Mouse (Mus musculus) B cell, adult 2 months (primary cell): ENCODE results near the gene Clec16a.
A peak's percentile ranks its signal among the peaks of the same experiment; 100 is the strongest.

ENCODE experiments used
- DNase-seq, 2 experiments: peaks; one replicate each; pipeline ENCODE4 v3.0.0; 2022

Clec16a gene

GRCm38 (mm10) chr16:10536323-10536722 lies 8.8 kb upstream of the Clec16a start:
- peak; percentile 43 to 46 for DNase-seq

DNA sequence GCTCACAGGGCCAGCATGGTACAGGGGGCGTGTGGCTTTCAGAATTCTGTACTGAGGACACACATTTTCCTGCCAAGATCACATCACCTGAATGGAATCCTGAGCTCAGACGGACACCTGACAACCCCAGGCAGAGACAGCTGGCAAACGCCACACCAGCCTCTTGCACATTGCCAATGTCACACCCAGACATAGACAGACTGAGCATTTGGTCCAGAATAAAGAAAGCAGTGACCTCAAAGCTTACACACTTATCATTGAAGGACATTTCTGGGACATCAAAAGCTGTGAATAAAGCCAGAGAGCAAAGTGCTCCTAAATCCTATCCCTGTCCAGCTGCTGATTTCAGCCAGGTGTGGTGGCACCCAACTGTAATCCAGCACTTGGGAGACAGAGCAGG lies 8.2 kb upstream of the Clec16a start:
- no peak for DNase-seq

- DNase-seq: no peak
Observed at GRCm38 (mm10) chr16:10540763-10541597, 4.2 kb upstream of the Clec16a start.

GRCm38 (mm10) chr16:10541598-10541930 lies 3.6 kb upstream of the Clec16a start:
- DNase-seq: no peak

DNA sequence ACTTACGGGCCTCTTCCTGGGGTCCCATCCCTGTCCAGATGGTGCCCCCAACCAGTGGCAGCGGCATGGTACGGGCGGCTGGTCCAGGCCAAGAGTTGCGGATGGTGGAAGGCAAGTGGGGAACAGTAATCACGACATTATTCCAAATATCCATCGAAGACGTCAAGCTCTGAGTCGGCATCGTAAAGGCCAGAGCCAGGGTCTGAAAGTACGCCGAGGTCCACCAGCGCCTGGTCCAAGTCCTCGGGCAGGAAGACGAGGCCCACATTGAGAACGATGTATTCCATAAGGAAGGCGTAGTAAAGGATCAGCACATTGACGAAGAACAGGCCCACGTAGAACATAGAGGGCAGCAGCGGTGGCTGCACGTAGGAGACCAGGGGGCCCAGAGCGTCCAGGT lies 2.9 kb upstream of the Clec16a start:
- DNase-seq: peak; percentile 23 to 36

DNA sequence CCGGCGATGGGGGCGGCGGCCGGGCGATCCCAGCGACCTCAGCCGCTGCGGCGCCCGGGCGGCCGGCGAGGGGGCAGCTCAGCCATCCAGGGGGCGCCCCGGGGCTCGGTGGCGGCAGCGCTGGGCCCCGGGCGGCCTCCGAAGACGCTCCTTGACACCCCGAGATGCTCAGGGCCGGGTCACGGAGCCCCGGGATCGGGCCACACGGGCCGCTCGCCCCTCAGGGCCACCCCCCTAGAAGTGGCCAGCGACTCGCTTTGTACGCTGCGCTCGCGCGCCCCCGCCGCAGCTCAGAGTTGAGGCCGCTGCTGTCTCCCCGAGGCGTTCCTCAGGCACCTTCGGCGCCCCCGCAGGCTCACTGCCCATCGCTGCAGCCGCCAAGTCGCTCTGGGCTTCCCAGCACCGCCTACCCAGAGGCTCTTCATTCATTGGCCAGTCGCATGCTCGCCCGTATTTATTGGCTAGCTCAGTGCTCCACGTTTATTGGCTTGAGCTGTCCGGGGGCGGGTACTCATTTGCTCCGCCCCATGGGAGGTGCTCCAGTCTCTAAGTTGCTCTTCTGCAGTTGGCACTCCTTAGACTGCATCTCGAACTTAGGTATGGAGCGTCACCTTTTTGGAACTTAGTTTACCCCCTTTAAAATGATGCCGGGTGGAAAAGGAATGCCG lies 2.3 kb upstream of the Clec16a start, which contains the start of gene Dexi:
TSS of gene Dexi (minus strand) at position 357 of the 668 bp plus-strand sequence.
- DNase-seq: peak; percentile 94 to 96

GRCm38 (mm10) chr16:10546865-10547264 lies 1.7 kb downstream of the Clec16a start:
- DNase-seq: no peak

- DNase-seq: no peak
Observed at GRCm38 (mm10) chr16:10548938-10549337, 3.8 kb downstream of the Clec16a start.

GRCm38 (mm10) chr16:10549600-10549999 lies 4.5 kb downstream of the Clec16a start:
- no peak for DNase-seq

- DNase-seq: no peak
Observed at GRCm38 (mm10) chr16:10551592-10551991, 6.5 kb downstream of the Clec16a start.

DNA sequence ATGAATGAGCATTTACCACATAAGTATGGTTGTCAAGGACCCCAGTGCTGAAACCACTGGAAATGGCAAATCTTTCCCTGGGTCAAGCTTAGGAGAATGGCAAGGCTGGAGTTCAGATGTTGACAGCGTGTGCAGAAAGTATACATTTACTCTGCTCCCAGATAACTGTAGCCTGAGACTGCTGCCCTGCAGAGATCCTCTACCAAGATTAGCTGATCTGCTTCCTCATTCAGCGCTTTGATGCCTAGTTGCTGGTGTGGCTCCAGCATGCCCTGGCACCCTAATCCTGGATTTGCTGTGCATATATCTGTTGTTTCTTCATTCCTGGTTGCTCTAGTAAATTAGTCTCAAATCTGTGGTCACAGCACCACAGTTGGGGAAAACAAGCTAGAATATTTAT lies 8.7 kb downstream of the Clec16a start:
- no peak for DNase-seq

DNA sequence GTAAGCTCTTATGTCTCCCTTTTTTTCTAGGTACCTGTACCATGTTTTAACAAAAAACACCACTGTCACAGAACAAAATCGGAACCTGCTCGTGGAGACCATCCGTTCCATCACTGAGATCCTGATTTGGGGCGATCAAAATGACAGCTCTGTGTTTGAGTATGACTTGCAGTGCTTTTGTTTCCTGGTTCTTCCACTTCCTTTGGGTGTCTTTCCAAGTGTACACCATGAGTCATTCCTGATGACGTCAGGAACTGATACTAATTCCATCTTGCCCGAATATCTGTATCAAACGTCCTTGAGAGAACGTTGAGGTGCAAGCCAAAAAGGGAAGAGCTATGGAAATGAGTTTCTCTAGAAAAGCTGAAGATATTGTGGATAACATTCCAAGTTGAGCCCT lies 14.9 kb downstream of the Clec16a start:
- no peak for DNase-seq

DNA sequence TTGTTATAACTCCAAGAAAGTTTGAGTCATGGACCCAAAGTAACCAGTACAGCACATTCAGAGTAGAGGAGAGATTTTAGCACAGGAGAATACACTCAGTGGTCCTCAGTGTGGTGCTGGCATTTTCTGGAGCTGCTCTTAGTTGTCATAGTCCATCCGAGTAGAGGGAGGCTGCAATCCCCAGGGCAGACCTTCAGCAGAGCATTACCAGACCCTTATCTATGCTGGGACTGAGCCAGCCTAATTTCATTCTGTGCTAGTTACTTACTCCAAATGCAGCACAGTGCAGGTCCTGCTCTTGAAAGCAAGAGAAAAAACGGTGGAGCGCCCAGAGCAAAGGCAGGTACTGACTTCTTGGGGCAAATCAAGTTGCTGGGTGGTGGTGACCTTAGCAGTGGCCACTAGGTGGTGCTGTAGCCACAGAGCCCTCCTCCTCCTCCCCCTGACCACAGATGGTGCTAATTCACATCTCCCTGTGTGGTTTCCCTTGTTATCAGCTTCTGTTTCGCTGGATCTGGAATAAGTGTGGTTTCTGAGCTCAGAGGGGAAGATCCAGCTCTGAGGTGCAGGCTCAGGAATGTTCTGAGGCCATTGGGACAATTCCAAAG lies 20.2 kb downstream of the Clec16a start:
- peak; percentile 77 to 79 for DNase-seq

- no peak for DNase-seq
Observed at GRCm38 (mm10) chr16:10567153-10567552, 22.0 kb downstream of the Clec16a start.

- DNase-seq: no peak
Observed at GRCm38 (mm10) chr16:10569809-10570395, 24.8 kb downstream of the Clec16a start.

- DNase-seq: peak; percentile 55 to 56
Observed at GRCm38 (mm10) chr16:10570708-10571107, 25.6 kb downstream of the Clec16a start.

- peak in 1 of 2 experiments; percentile 8 for DNase-seq
Observed at GRCm38 (mm10) chr16:10571820-10572219, 26.7 kb downstream of the Clec16a start.

DNA sequence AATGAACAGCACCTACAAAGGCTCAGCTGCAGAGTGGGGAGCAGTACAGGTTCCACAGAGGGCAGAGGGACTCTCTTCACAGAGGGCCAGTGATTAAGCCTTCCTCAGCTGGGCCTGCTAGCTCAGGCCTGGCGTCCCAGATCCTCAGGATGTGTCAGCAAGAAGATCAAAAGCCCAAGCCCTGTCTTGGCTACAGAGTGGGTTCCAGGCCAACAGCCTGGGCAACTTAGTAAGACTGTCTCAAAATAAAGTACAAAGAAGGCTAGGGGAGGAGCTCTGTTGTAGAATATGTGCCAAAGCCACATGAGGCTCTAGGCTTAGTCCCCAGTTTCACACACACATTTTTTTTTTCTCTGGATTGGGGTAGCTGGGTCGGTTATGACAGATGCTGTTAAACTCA lies 29.8 kb downstream of the Clec16a start:
- DNase-seq: no peak

DNA sequence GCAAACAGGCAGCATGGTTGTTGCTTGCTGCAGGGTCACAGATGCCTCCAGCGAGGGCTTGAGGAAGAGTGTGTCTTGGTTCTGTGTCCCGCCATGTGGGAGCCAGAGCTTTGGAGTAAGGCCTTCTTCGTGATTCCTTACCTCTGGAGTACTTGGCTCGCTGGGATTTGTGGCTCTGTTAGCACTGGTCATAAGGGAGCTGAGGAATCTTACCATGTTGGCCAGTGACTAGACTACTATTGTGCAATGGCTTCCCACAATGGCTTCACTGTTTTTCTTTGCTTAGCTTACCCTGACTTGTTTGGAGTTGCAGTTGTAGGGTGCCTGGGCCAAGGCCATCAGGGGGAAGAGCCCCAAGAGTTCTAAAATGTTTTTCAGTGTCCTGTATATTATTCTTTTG lies 30.8 kb downstream of the Clec16a start:
- DNase-seq: no peak

- no peak for DNase-seq
Observed at GRCm38 (mm10) chr16:10577548-10577947, 32.4 kb downstream of the Clec16a start.

DNA sequence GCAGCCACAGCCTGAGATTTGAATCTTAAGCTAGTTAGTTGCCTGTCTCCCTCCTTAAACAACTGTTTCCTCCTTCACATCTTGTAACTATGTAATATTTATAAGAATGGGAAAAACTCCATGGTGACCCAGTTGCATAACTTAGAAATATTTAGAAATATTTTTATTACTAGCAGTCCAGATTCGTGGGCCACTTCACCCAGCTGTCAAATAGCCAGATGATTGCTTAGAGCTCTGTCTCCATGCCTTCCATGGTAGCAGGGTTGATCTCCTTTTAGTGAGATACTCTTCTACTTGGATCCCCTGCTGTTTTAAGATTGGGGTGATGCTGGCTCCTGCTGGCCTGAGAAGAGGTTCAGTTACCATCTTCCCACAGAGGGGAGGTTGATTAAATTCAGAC lies 33.2 kb downstream of the Clec16a start:
- no peak for DNase-seq

DNA sequence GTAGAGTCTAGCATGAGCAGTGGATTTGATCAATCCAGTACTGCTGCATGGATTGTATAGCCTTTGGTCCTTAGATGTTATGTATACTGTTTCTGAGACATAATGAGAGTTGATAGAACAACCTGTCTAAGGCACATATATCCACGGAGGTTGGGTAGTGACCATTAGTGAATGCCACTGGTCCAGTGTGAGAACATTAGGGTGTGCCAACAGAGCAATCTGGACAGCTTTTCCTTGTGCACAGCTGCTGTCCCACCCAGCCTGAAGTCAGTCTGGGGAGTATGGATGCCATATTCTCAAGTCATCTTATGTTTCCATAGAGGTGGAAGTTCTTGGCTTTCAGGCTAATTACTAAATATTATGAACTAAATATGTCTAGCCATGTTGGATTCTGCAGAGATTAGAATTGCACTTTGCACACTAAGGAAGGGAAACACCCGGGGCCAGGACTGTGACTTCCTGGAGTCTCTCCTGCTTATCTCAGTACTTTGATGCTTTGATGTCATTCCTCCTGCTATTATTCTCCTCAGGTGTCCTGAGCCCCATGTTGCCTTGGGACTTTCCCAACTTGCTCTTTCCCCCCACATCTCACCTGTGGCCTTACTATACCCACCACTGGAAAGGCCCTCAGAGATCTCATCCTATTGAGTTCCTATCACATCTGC lies 36.2 kb downstream of the Clec16a start:
- DNase-seq: no peak

DNA sequence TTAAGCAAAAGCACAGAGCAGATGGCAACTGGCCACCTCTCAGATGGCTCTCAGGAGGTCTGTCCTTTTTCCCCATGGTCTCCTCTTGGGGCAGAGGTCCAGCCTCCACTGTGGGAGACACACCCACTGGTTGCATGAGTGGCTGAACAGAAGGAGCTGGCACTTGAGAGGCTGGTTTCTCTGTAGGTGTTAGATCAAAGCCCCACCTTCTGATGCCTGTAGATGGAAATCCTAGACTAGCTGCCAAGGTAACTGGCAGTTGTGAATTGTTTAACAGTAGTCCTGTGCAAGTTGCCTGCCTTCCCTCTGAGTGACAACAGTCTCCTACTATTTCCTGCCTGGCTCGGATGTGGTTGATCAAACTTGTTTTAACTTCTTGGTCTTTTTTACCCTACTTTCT lies 40.0 kb downstream of the Clec16a start:
- no peak for DNase-seq
